Mouse (Mus musculus) stomach, embryonic 16.5 days (tissue): ENCODE data around the gene Gadd45a. TPM values are rescaled to one million over a fixed set of nuclear protein-coding genes. Genes with fewer than 3 reads are reported as not detected.

Source experiments
- ATAC-seq: fragments of 200-750 bp; cut with Nextera tagmentation; 2 replicates; pipeline ENCODE4 v1.8.0; 2017; ENCODE audit warnings: moderate number of reproducible peaks, moderate TSS enrichment; ENCODE audit not compliant: insufficient read depth, low FRiP score
- H3K27ac ChIP-seq: fragments of 300-500 bp; sonication (generic); 2 replicates; pipeline ENCODE4 v1.5.1; 2014; ENCODE audit warnings: low read length
- H3K27me3 ChIP-seq: fragments of 300-500 bp; sonication (generic); 2 replicates; pipeline ENCODE4 v1.6.1; 2014; ENCODE audit warnings: low read length, control low read depth, mixed read lengths; ENCODE audit not compliant: control insufficient read depth, insufficient read depth
- H3K36me3 ChIP-seq: fragments of 300-500 bp; sonication (generic); 2 replicates; pipeline ENCODE4 v1.6.1; 2014; ENCODE audit warnings: low read length; ENCODE audit not compliant: control insufficient read depth, insufficient read depth
- H3K4me1 ChIP-seq: fragments of 300-500 bp; sonication (generic); 2 replicates; pipeline ENCODE4 v1.6.1; 2014; ENCODE audit warnings: low read length, control low read depth, mixed read lengths; ENCODE audit not compliant: control insufficient read depth, insufficient read depth
- H3K4me2 ChIP-seq: fragments of 300-500 bp; sonication (generic); 2 replicates; pipeline ENCODE4 v1.6.1; 2014; ENCODE audit warnings: low read depth, low read length, mixed read lengths
- H3K4me3 ChIP-seq: fragments of 300-500 bp; sonication (generic); replicated peaks from 2 replicates; pipeline ENCODE4 v1.5.1; 2014; ENCODE audit warnings: mild to moderate bottlenecking, low read length
- H3K9ac ChIP-seq: fragments of 300-500 bp; sonication (generic); 2 replicates; pipeline ENCODE4 v1.6.1; 2014; ENCODE audit warnings: low read length
- H3K9me3 ChIP-seq: fragments of 300-500 bp; sonication (generic); replicated peaks from 2 replicates; pipeline ENCODE4 v1.6.1; 2016; ENCODE audit warnings: low read length, control low read depth; ENCODE audit not compliant: control insufficient read depth
- WGBS: fragments of 180-500 bp; shearing (Covaris S2); extraction: QIAGEN DNeasy Blood & Tissue Kit; methylation state at CpG from one replicate; pipeline ENCODE4 v1.1.7; 2014; 5-methylcytosine and 5-hydroxymethylcytosine counted together
- polyA plus RNA-seq: library from polyadenylated mRNA; unstranded; fragments of >200 nt; fragmentation: Nextera tagmentation; extraction: Ambion mirVana; gene quantifications from 2 replicates; pipeline ENCODE4 v1.2.1, GENCODE M21; 2015

The Gadd45a gene
- polyA plus RNA-seq, 1 experiment from 2014 or later, result 18.1 TPM

GRCm38 (mm10) chr6:66998645-66999044 lies 38.6 kb downstream of the Gadd45a start:
- no peaks in the 10 kb centered on the region for H3K36me3 ChIP-seq
- no peak overlapping the region for H3K9ac ChIP-seq
- no peaks in the 10 kb centered on the region for H3K27me3 ChIP-seq
- H3K27ac ChIP-seq, result no peak overlapping the region
- H3K4me2 ChIP-seq, result no peak overlapping the region
- 71% methylated on average over 2 of the region's 2 CpGs for WGBS
- ATAC-seq, result no peak
- H3K9me3 ChIP-seq, result no peaks in the 10 kb centered on the region
- no peak overlapping the region for H3K4me3 ChIP-seq
- H3K4me1 ChIP-seq, result no peaks in the 10 kb centered on the region

- Histone ChIP-seq H3K9ac (no peak overlapping the region), H3K4me1 (0 out of 2 replicates have a peak, but pooled peaks cover 3% of the 10 kb centered on the region), H3K9me3 (no peaks in the 10 kb centered on the region), H3K27ac (0 out of 2 replicates have a peak overlapping the region, but pooled peaks have one; percentile 8), H3K4me2 (no peak overlapping the region), H3K4me3 (no peak overlapping the region), H3K27me3 (no peaks in the 10 kb centered on the region), H3K36me3 (no peaks in the 10 kb centered on the region)
- WGBS, result 63% methylated on average over 1 of the region's 1 CpGs
- no peak for ATAC-seq
These were observed 41.0 kb downstream of the Gadd45a start for GRCm38 (mm10) chr6:66996257-66996656.

- 86% methylated on average over 1 of the region's 1 CpGs for WGBS
- Histone ChIP-seq H3K27me3 (no peaks in the 10 kb centered on the region), H3K4me2 (no peak overlapping the region), H3K4me3 (no peak overlapping the region), H3K9ac (no peak overlapping the region), H3K4me1 (0 out of 2 replicates have a peak, but pooled peaks cover 3% of the 10 kb centered on the region), H3K27ac (no peak overlapping the region), H3K36me3 (no peaks in the 10 kb centered on the region), H3K9me3 (no peaks in the 10 kb centered on the region)
- ATAC-seq, result no peak; the same call in 1 of the 2 replicates
These were observed 41.4 kb downstream of the Gadd45a start for GRCm38 (mm10) chr6:66995825-66996224.

DNA sequence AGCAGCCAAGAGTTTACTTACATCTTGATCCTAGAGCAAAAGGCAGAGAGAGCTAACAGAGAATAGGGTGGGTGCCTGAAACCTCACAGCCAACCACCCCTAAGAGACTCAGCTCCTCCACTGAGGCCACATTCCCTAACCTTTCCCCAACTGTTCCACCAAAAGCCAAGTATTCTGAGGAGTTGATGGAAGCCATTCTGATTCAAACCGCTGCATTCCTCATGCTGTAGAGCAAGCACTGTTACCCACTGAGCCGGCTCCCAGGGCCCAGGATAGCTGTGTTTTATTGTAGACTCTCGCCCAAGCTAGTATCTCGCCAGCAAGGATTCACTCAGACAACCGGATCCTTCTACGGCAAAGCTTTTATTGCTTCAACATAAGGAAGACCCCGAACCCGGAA lies 42.3 kb downstream of the Gadd45a start:
- ATAC-seq, result no peak
- no peak overlapping the region for H3K9ac ChIP-seq
- WGBS, result 96% methylated on average over 8 of the region's 8 CpGs

DNA sequence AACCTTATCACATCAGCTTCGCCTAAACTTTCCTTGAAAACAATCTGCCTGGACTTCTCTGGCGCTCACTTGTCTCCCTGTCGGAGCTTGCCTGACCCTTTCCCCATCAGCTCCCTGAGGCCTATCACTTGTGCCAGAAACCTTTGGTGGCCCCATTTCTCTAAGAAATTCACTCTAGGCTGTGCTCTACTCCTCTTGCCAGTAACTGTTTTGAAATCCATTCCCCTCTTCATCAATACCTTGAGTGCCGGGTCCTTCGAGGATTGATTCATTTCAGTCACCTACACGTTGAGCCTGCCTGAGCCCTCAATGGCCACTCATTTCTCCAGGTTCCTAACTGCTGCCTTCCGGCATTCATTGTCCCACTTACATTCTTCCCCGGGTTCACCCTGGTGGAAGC lies 44.5 kb downstream of the Gadd45a start:
- no peak overlapping the region for H3K4me3 ChIP-seq
- no peak for ATAC-seq
- H3K9me3 ChIP-seq, result no peaks in the 10 kb centered on the region
- no peaks in the 10 kb centered on the region for H3K36me3 ChIP-seq
- H3K4me2 ChIP-seq, result no peak overlapping the region
- H3K27ac ChIP-seq, result no peak overlapping the region
- H3K9ac ChIP-seq, result no peak overlapping the region
- WGBS, result 81% methylated on average over 8 of the region's 8 CpGs
- H3K4me1 ChIP-seq, result 0 out of 2 replicates have a peak, but pooled peaks cover 3% of the 10 kb centered on the region
- H3K27me3 ChIP-seq, result no peaks in the 10 kb centered on the region

More for the DNA sequence above, 42.3 kb downstream of the Gadd45a start:
- H3K4me1 ChIP-seq, result 0 out of 2 replicates have a peak, but pooled peaks cover 3% of the 10 kb centered on the region
- H3K27ac ChIP-seq, result no peak overlapping the region
- H3K4me3 ChIP-seq, result no peak overlapping the region
- H3K4me2 ChIP-seq, result no peak overlapping the region
- no peaks in the 10 kb centered on the region for H3K36me3 ChIP-seq
- no peaks in the 10 kb centered on the region for H3K9me3 ChIP-seq
- no peaks in the 10 kb centered on the region for H3K27me3 ChIP-seq

DNA sequence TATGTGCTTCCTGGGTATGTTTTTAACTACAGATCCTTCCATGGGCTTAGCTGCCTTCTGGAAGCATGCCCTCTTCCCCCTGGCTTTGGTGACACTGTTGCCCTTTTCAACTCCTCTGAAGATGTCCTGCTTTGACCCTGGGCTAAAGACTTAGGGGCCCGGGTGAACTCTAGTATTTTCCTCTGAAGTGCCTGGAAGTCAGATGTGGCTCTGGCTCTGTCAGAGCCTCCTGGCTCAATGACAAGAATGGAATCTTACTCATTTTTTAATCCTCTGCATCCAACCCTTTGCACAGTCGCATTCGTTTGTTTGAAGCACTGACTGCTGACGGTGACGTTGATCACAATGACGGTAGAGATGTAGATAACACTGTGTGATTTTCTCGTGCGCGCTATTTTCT lies 45.0 kb downstream of the Gadd45a start:
- WGBS, result 40% methylated on average over 9 of the region's 9 CpGs
- no peak for ATAC-seq

GRCm38 (mm10) chr6:66989518-66989917 lies 47.7 kb downstream of the Gadd45a start:
- no peaks in the 10 kb centered on the region for H3K9me3 ChIP-seq
- H3K4me3 ChIP-seq, result no peak overlapping the region
- H3K36me3 ChIP-seq, result no peaks in the 10 kb centered on the region
- ATAC-seq, result no peak
- no peaks in the 10 kb centered on the region for H3K27me3 ChIP-seq
- 58% methylated on average over 3 of the region's 3 CpGs for WGBS
- peaks cover 12% of the 10 kb centered on the region for H3K4me1 ChIP-seq
- no peak overlapping the region for H3K27ac ChIP-seq
- no peak overlapping the region for H3K9ac ChIP-seq
- H3K4me2 ChIP-seq, result no peak overlapping the region

More for the DNA sequence above, 45.0 kb downstream of the Gadd45a start:
- H3K27ac ChIP-seq, result no peak overlapping the region
- 0 out of 2 replicates have a peak, but pooled peaks cover 3% of the 10 kb centered on the region for H3K4me1 ChIP-seq
- H3K4me2 ChIP-seq, result no peak overlapping the region
- no peaks in the 10 kb centered on the region for H3K36me3 ChIP-seq
- H3K4me3 ChIP-seq, result no peak overlapping the region
- H3K9ac ChIP-seq, result no peak overlapping the region
- H3K27me3 ChIP-seq, result no peaks in the 10 kb centered on the region
- no peaks in the 10 kb centered on the region for H3K9me3 ChIP-seq

GRCm38 (mm10) chr6:66989037-66989436 lies 48.2 kb downstream of the Gadd45a start:
- 90% methylated on average over 6 of the region's 6 CpGs for WGBS
- H3K9me3 ChIP-seq, result no peaks in the 10 kb centered on the region
- no peaks in the 10 kb centered on the region for H3K36me3 ChIP-seq
- no peak overlapping the region for H3K4me2 ChIP-seq
- H3K27ac ChIP-seq, result no peak overlapping the region
- H3K9ac ChIP-seq, result no peak overlapping the region
- no peak for ATAC-seq
- no peaks in the 10 kb centered on the region for H3K27me3 ChIP-seq
- peaks cover 15% of the 10 kb centered on the region for H3K4me1 ChIP-seq
- H3K4me3 ChIP-seq, result no peak overlapping the region

GRCm38 (mm10) chr6:66988363-66988762 lies 48.9 kb downstream of the Gadd45a start:
- Histone ChIP-seq H3K27ac (no peak overlapping the region), H3K36me3 (no peaks in the 10 kb centered on the region), H3K9ac (no peak overlapping the region), H3K27me3 (no peaks in the 10 kb centered on the region), H3K4me1 (peaks cover 15% of the 10 kb centered on the region), H3K4me3 (no peak overlapping the region), H3K9me3 (no peaks in the 10 kb centered on the region), H3K4me2 (no peak overlapping the region)
- 90% methylated on average over 9 of the region's 9 CpGs for WGBS
- no peak for ATAC-seq
